Mouse (Mus musculus): ENCODE measurements at regions not wholly inside any gene's neighbourhood (a gene's known extent, or its start where the extent isn't known, plus 50 kb on each side); places are given as distances from the start of the nearest gene placed in this dataset.

- TF ChIP-seq POLR2A (IDR thresholded peaks at IDR 0.05; ENCODE audit: low read depth, low read length) (no peak), CTCF (IDR thresholded peaks at IDR 0.05; ENCODE audit: borderline replicate concordance, insufficient read depth, low read length) (peak; percentile 79)
Observed at GRCm38 (mm10) chr2:179193507-179194160, 248.6 kb upstream of the Cdh4 start.

Data from embryonic fibroblast, embryonic 13.5 days (primary cell).